In genomic region chr10:75859107-75859746, GRCm38 (mm10) we compare ENCODE assay signal across 9 mouse cellular contexts. TPM values are rescaled to one million over a fixed set of nuclear protein-coding genes. Genes with fewer than 3 reads are reported as not detected.
DNase-seq lines count a peak whose midpoint lies in the region; ATAC-seq and TF ChIP-seq lines count a peak whose summit lies in the region.
"Had no signal": no experiment of that assay in that cellular context is flagged by ENCODE, and none has a peak within 500 bp of the region (broad histone marks: within the 10 kb centered on the region; RNA-seq: fewer than 3 reads in every experiment).

No protein-coding gene starts in this region.

- WGBS in heart, embryonic 14.5 days: 3% methylated on average over 27 of the region's 27 CpGs
- 2% methylated on average over 25 of the region's 27 CpGs for WGBS in limb, embryonic 11.5 days
- 4% methylated on average over 26 of the region's 27 CpGs for WGBS in midbrain, embryonic 14.5 days

- H3K79me2 ChIP-seq in C2C12 (ENCODE audit: control insufficient read depth, insufficient read depth): peaks cover 28% of the 10 kb centered on the region

- no peaks in the 10 kb centered on the region for H3K27me3 ChIP-seq in C2C12 (ENCODE audit: control insufficient read depth, insufficient read depth, insufficient read length)
- no peaks in the 10 kb centered on the region for H3K27me3 ChIP-seq in heart, embryonic 14.5 days (ENCODE audit: control insufficient read depth, insufficient read depth, low read length)
- no peaks in the 10 kb centered on the region for H3K27me3 ChIP-seq in limb, embryonic 11.5 days (ENCODE audit: control insufficient read depth, insufficient read depth, low read length)
- no peaks in the 10 kb centered on the region for H3K27me3 ChIP-seq in midbrain, embryonic 14.5 days (ENCODE audit: control insufficient read depth, insufficient read depth, low read length)

- peak; percentile 49 for DNase-seq in adrenal gland, adult 2 months
- no peak for DNase-seq in adrenal gland, postnatal 4 days (ENCODE audit: low spot score in 2 of 2)
- peak; percentile 66 to 73 for DNase-seq in cerebellum, postnatal 14 days
- peak; percentile 77 for DNase-seq in limb, embryonic 11.5 days (ENCODE audit: low spot score)
- DNase-seq in midbrain, embryonic 14.5 days: peak; percentile 80
- no peak for DNase-seq in ovary, postnatal 10 days (ENCODE audit: low spot score)

- H3K4me2 ChIP-seq in heart, embryonic 14.5 days (ENCODE audit: low read length): peak overlapping the region; percentile 78
- H3K4me2 ChIP-seq in limb, embryonic 11.5 days (ENCODE audit: low read depth, severe bottlenecking): peak overlapping the region; percentile 51
- H3K4me2 ChIP-seq in midbrain, embryonic 14.5 days (ENCODE audit: low read length): peak overlapping the region; percentile 82

- peak overlapping the region; percentile 67 for H3ac ChIP-seq in C2C12 (ENCODE audit: control insufficient read depth, insufficient read length, low read depth)

- no peak for TF ChIP-seq CTCF in C2C12 (IDR thresholded peaks at IDR 0.05; ENCODE audit: control insufficient read depth, insufficient read depth, insufficient read length)

- no peaks in the 10 kb centered on the region for H3K9me3 ChIP-seq in heart, embryonic 14.5 days (ENCODE audit: control insufficient read depth, low read length)
- H3K9me3 ChIP-seq in limb, embryonic 11.5 days (ENCODE audit: control insufficient read depth, low read length): no peaks in the 10 kb centered on the region
- no peaks in the 10 kb centered on the region for H3K9me3 ChIP-seq in midbrain, embryonic 14.5 days (ENCODE audit: control insufficient read depth, low read length)

- peak overlapping the region; percentile 95 to 96 for H3K27ac ChIP-seq in heart, embryonic 14.5 days (replicated peaks in 1 of 2; ENCODE audit: control insufficient read depth in 1 of 2, insufficient read depth in 1 of 2, low read depth in 2 of 2, low read length in 2 of 2)
- no peak overlapping the region; the same call in 1 of the 2 replicates for H3K27ac ChIP-seq in limb, embryonic 11.5 days (replicated peaks; ENCODE audit: low read depth, low read length)
- H3K27ac ChIP-seq in midbrain, embryonic 14.5 days (replicated peaks; ENCODE audit: low read depth, low read length): peak overlapping the region; percentile 94

- peak overlapping the region; percentile 83 for H3K4me3 ChIP-seq in C2C12 (ENCODE audit: insufficient read depth, poor library complexity, severe bottlenecking)
- H3K4me3 ChIP-seq in heart, embryonic 14.5 days (ENCODE audit: control insufficient read depth in 1 of 2, insufficient read depth in 1 of 2, low read depth in 1 of 2, low read length in 2 of 2): peak overlapping the region; percentile 70 to 91
- peak overlapping the region; percentile 70 for H3K4me3 ChIP-seq in limb, embryonic 11.5 days (ENCODE audit: low read depth, low read length)
- H3K4me3 ChIP-seq in midbrain, embryonic 14.5 days (replicated peaks; ENCODE audit: low read depth, low read length): peak overlapping the region; percentile 63

- H3K4me1 ChIP-seq in heart, embryonic 14.5 days (ENCODE audit: control insufficient read depth in 2 of 2, insufficient read depth in 2 of 2, low read length in 2 of 2): peaks cover 23 to 24% of the 10 kb centered on the region in 2 experiments
- H3K4me1 ChIP-seq in limb, embryonic 11.5 days (ENCODE audit: control insufficient read depth, insufficient read depth, low read length): peaks cover 5% of the 10 kb centered on the region; the same call in 1 of the 2 replicates
- peaks cover 16% of the 10 kb centered on the region for H3K4me1 ChIP-seq in midbrain, embryonic 14.5 days (ENCODE audit: control insufficient read depth, insufficient read depth, low read length)

- ATAC-seq in heart, embryonic 14.5 days (ENCODE audit: insufficient number of reproducible peaks, insufficient read depth, low FRiP score, low read depth): peak; percentile 56
- ATAC-seq in limb, embryonic 11.5 days (ENCODE audit: insufficient number of reproducible peaks, low FRiP score, low TSS enrichment, low read depth): peak; percentile 61
- ATAC-seq in midbrain, embryonic 14.5 days (ENCODE audit: low FRiP score, low TSS enrichment): peak; percentile 75

- H3K79me3 ChIP-seq in C2C12 (ENCODE audit: low read depth): peaks cover 14% of the 10 kb centered on the region

- H3K9ac ChIP-seq in heart, embryonic 14.5 days (ENCODE audit: low read length): peak overlapping the region; percentile 93
- peak overlapping the region; percentile 90 for H3K9ac ChIP-seq in limb, embryonic 11.5 days (ENCODE audit: low read length)
- peak overlapping the region; percentile 84 for H3K9ac ChIP-seq in midbrain, embryonic 14.5 days (replicated peaks; ENCODE audit: low read length)

- peaks cover 22% of the 10 kb centered on the region for H3K36me3 ChIP-seq in C2C12 (ENCODE audit: control insufficient read depth, insufficient read depth)
- H3K36me3 ChIP-seq in heart, embryonic 14.5 days (ENCODE audit: control insufficient read depth, insufficient read depth, low read length): peaks cover 25% of the 10 kb centered on the region
- H3K36me3 ChIP-seq in limb, embryonic 11.5 days (ENCODE audit: control insufficient read depth, insufficient read depth, low read length): peaks cover 3% of the 10 kb centered on the region; the same call in 1 of the 2 replicates
- H3K36me3 ChIP-seq in midbrain, embryonic 14.5 days (ENCODE audit: control insufficient read depth, insufficient read depth, low read length): peaks cover 14% of the 10 kb centered on the region; the same call in 1 of the 2 replicates

TF ChIP-seq in C2C12, 6 proteins besides CTCF, POLR2A, EP300 and RAD21:
- TF ChIP-seq MYOD1 (IDR thresholded peaks at IDR 0.05; ENCODE audit: control insufficient read depth, insufficient read length, low read depth) (no peak), USF1 (IDR thresholded peaks at IDR 0.05; ENCODE audit: low read depth) (no peak), MAX (IDR thresholded peaks at IDR 0.05) (no peak), CEBPB (IDR thresholded peaks at IDR 0.05; ENCODE audit: low read depth) (no peak), FOSL1 (IDR thresholded peaks at IDR 0.05; ENCODE audit: insufficient read depth, low read length, poor library complexity, severe bottlenecking) (no peak), MYOG (IDR thresholded peaks at IDR 0.05; ENCODE audit: control insufficient read depth, extremely low read depth, insufficient read length) (no peak)
TF ChIP-seq in C2C12: peak in this region for 0.

RNA-seq across cellular contexts. Expression of gene Mif, which starts 0.8 kb away (rescaled TPM):
- 100 to 1,000 TPM; 268 to 376 TPM for total RNA-seq in adrenal gland, adult 2 months (2021)
- polyA plus RNA-seq in adrenal gland, adult 2 months (2012; rRNA removed): 1,719 and 1,732 TPM in 2 replicates
- total RNA-seq in adrenal gland, postnatal 4 days (2021): 100 to 1,000 TPM; 294 to 301 TPM
- 2,436 TPM for polyA plus RNA-seq in C2C12 (2012; fragmentation: generic; extraction: Trizol)
- 2,486 and 2,703 TPM in 2 replicates for polyA plus RNA-seq in heart, embryonic 14.5 days (2014; fragmentation: Nextera tagmentation; extraction: Ambion mirVana)
- polyA plus RNA-seq in limb, embryonic 11.5 days (2014; fragmentation: Nextera tagmentation; extraction: Ambion mirVana): 2,626 and 2,699 TPM in 2 replicates
- polyA plus RNA-seq in midbrain, embryonic 14.5 days (2014; fragmentation: Nextera tagmentation; extraction: Ambion mirVana): 1,381 and 1,864 TPM in 2 replicates

RNA-seq across cellular contexts. Expression of gene Gstt2, which starts 22.0 kb away (rescaled TPM):
- total RNA-seq in adrenal gland, adult 2 months (2021): 10 to 100 TPM; 32.9 to 36.6 TPM
- polyA plus RNA-seq in adrenal gland, adult 2 months (2012; rRNA removed): 136 and 153 TPM in 2 replicates
- total RNA-seq in adrenal gland, postnatal 4 days (2021): 10 to 100 TPM; 33.0 to 41.5 TPM
- 0.49 TPM for polyA plus RNA-seq in C2C12 (2012; fragmentation: generic; extraction: Trizol)
- 12.6 and 13.5 TPM in 2 replicates for polyA plus RNA-seq in heart, embryonic 14.5 days (2014; fragmentation: Nextera tagmentation; extraction: Ambion mirVana)
- 7.8 and 9.5 TPM in 2 replicates for polyA plus RNA-seq in limb, embryonic 11.5 days (2014; fragmentation: Nextera tagmentation; extraction: Ambion mirVana)
- 3.8 and 4.3 TPM in 2 replicates for polyA plus RNA-seq in midbrain, embryonic 14.5 days (2014; fragmentation: Nextera tagmentation; extraction: Ambion mirVana)

RNA-seq across cellular contexts. Expression of gene Derl3, which starts 34.0 kb away (rescaled TPM):
- total RNA-seq in adrenal gland, adult 2 months (2021): 1 to 10 TPM; 2.1 to 3.9 TPM
- 5.4 and 6.0 TPM in 2 replicates for polyA plus RNA-seq in adrenal gland, adult 2 months (2012; rRNA removed)
- total RNA-seq in adrenal gland, postnatal 4 days (2021): 1 to 10 TPM; 3.0 to 6.0 TPM
- polyA plus RNA-seq in C2C12 (2012; fragmentation: generic; extraction: Trizol): 0.25 TPM
- polyA plus RNA-seq in heart, embryonic 14.5 days (2014; fragmentation: Nextera tagmentation; extraction: Ambion mirVana): 1.1 and 1.7 TPM in 2 replicates
- polyA plus RNA-seq in limb, embryonic 11.5 days (2014; fragmentation: Nextera tagmentation; extraction: Ambion mirVana): 3.8 and 3.9 TPM in 2 replicates
- polyA plus RNA-seq in midbrain, embryonic 14.5 days (2014; fragmentation: Nextera tagmentation; extraction: Ambion mirVana): 1.2 TPM in 2 replicates

RNA-seq across cellular contexts. Expression of gene Gstt4, which starts 36.9 kb away (rescaled TPM):
- not detected for total RNA-seq in adrenal gland, adult 2 months (2021)
- polyA plus RNA-seq in adrenal gland, adult 2 months (2012; rRNA removed): not detected in 2 replicates
- total RNA-seq in adrenal gland, postnatal 4 days (2021): not detected
- polyA plus RNA-seq in C2C12 (2012; fragmentation: generic; extraction: Trizol): not detected
- polyA plus RNA-seq in heart, embryonic 14.5 days (2014; fragmentation: Nextera tagmentation; extraction: Ambion mirVana): not detected in 2 replicates
- polyA plus RNA-seq in limb, embryonic 11.5 days (2014; fragmentation: Nextera tagmentation; extraction: Ambion mirVana): not detected in 2 replicates
- not detected in 2 replicates for polyA plus RNA-seq in midbrain, embryonic 14.5 days (2014; fragmentation: Nextera tagmentation; extraction: Ambion mirVana)
- total RNA-seq: left cerebral cortex, postnatal 25 days had no signal

Comparison
In these comparisons a context has a peak if more than half of its experiments do, and no peak if none do; other contexts are left out.
1. DNase-seq: peak in adrenal gland, adult 2 months (single experiment), cerebellum, postnatal 14 days (2 of 2), limb, embryonic 11.5 days (single experiment) and midbrain, embryonic 14.5 days (single experiment); none in adrenal gland, postnatal 4 days (0 of 2) and ovary, postnatal 10 days (single experiment).
2. Peak in every context shown above with its lines, with median percentiles within 50 percentile points of each other: H3K4me3 ChIP-seq, ATAC-seq, H3K4me2 ChIP-seq and H3K9ac ChIP-seq.